Mouse (Mus musculus) bone marrow macrophage, adult 2 months (primary cell): ENCODE measurements around the gene Gk5.

Source experiments
- CTCF ChIP-seq: IDR thresholded peaks from 2 replicates; pipeline ENCODE4 v1.5.1; 2012; ENCODE audit warnings: low read depth, mild to moderate bottlenecking, low read length, moderate library complexity
- POLR2A ChIP-seq: IDR thresholded peaks from 2 replicates; pipeline ENCODE4 v1.6.1; 2012; ENCODE audit warnings: mild to moderate bottlenecking, low read depth, low read length, borderline replicate concordance

DNA sequence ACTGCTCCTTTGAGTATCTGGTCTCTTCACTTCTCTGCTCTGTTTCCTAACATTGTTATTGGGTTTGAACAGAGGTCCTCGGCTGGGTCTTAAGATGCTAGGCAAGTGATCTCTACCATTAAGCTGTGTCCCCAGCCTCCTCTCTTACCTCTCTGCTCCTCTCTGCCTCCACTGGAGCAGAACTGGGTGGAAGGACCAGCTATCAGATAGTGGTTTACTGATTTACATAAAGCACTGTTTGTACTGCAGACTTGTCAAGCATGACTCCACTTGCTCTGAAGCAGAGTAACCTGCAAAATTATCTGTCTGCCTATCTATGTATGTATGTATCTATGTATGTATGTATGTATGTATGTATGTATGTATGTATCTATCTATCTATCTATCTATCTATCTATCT lies 25.9 kb upstream of the Gk5 start:
- no peak for TF ChIP-seq CTCF
- TF ChIP-seq POLR2A, result no peak
